Mouse (Mus musculus) c-Kit-positive CD71-positive TER-119-negative erythroid progenitor cells, embryonic 14.5 days (primary cell): ENCODE results near the gene Il5ra.

Source experiments
- DNase-seq: peaks from one replicate; pipeline ENCODE4 v3.0.0-alpha.2; 2013; ENCODE audit warnings: low read depth

Gene Il5ra

GRCm38 (mm10) chr6:106738229-106738628 lies 10.6 kb downstream of the Il5ra start:
- no peak for DNase-seq

DNA sequence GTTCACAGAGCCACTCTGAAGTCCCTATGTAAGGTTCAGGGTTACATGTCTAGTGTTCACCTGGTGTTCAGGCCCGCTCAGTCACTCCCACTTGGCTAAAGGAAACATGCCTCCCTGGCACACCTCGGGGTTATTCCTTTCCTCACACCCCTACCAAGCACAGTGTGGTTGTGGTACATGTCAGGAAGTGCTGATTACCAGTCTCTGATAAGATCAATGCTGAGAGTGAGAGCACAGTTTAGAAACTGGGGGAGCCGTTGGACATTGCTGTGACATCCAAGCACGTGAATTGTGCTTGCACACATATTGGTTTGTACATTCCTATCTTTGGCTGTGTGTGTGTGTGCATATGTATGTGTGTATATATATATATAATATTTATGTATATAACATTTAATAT lies 16.3 kb downstream of the Il5ra start:
- DNase-seq: no peak

- no peak for DNase-seq
Measured at GRCm38 (mm10) chr6:106729682-106730314, 19.0 kb downstream of the Il5ra start.

GRCm38 (mm10) chr6:106727703-106728102 lies 21.1 kb downstream of the Il5ra start:
- no peak for DNase-seq

DNA sequence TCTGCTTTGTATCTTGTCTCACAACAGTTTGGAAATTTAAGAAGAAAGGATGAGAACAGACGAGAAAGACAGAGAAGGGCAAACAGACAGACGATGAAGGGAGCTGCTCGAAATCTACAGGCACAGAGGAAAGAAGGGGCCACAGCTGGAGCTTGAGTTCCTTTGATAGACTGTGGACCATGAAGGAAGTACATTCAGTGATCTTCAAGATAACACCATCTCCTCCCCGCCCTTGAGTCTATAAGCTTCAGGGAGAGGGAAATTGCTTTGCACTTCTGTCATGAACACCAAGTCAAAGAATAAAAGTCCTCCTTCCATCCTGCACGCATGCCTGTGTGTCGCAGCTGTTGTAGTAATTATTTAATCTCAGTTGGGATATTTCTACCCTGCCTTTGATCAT lies 22.8 kb downstream of the Il5ra start:
- DNase-seq: no peak

- DNase-seq: no peak
Measured at GRCm38 (mm10) chr6:106725642-106726041, 23.2 kb downstream of the Il5ra start.

DNA sequence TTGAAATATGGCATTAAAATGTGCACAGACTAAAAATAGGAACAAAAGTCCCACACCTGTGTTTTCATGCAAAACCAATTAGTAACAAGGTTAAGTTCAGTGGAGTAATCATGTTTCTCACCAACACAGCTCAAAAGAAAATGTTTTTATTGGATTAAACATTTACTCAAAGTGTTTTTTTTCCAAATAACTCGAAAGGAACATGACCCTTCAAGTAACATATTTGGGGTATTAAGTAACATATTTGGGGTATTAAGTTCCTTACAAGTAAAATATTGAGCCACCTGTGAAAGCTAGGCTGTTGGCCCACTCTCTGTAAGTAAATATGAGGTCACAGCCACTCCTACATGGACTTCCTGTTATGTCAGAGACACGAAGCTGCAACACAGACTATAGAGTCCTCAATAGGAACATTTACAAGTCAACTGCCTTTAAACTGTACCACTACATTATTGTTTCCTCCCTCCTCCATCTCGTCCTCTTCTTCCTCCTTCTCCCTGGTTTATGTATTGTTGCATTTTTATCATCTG lies 43.3 kb downstream of the Il5ra start:
- DNase-seq: no peak

- DNase-seq: no peak
Measured at GRCm38 (mm10) chr6:106701931-106702330, 46.9 kb downstream of the Il5ra start.

GRCm38 (mm10) chr6:106675581-106675980 lies 73.3 kb downstream of the Il5ra start:
- no peak for DNase-seq

DNA sequence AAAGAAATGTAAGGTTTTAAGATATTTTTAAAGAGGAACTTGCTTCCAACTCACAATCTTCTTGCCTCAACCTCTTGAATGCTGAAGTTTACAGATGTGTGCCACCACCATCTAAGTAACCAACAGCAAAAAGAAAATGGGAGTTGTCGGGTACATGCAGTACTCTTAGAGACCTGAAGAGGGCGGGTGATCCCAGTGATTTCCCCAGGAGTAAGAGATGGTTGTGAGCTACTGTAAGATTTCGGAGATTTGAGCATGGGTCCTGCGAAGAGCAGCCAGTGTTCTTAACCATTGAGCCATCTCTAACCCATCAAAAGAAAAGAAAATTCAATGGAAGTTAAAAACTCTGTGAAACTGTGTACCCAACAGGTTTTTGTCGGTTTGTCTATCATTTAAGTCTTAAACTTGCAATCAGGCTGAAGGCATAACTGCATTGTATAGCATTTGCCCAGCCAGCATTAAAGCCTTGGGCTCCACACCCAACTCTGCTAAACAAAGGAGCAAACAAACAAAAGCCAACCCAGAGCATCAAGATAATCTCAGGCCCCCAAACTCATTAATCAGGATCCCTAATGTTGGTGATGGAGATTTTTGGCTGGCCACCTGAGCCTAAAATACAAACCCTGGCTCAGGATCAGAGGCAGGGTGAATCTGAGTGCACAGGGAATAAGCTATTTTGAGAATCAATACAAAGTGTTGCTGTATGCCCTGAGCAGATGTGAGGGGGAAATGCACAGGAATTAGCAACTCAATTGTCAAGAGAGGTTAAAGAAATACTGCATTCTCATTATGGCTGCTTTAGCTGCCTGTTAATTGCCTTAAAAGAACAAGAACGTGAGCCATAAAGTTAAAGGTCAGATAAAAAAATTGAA lies 84.8 kb downstream of the Il5ra start:
- DNase-seq: peak; percentile 8
